Mouse (Mus musculus) embryonic facial prominence, embryonic 12.5 days (tissue): ENCODE measurements around the gene AY074887. TPM values are rescaled to one million over a fixed set of nuclear protein-coding genes. Genes with fewer than 3 reads are reported as not detected.

Experiments
- ATAC-seq: fragments of 200-750 bp; cut with Nextera tagmentation; 2 replicates; pipeline ENCODE4 v1.8.0; 2017; ENCODE audit not compliant: insufficient number of reproducible peaks, insufficient read depth, low FRiP score, low TSS enrichment
- H3K27ac ChIP-seq: fragments of 300-500 bp; sonication (generic); 2 replicates; pipeline ENCODE4 v1.5.1; 2016; ENCODE audit warnings: mild to moderate bottlenecking
- H3K27me3 ChIP-seq: fragments of 300-500 bp; sonication (generic); 2 replicates; pipeline ENCODE4 v1.6.1; 2016; ENCODE audit warnings: mild to moderate bottlenecking, moderate library complexity
- H3K36me3 ChIP-seq: fragments of 300-500 bp; sonication (generic); 2 replicates; pipeline ENCODE4 v1.6.1; 2016; ENCODE audit warnings: mild to moderate bottlenecking
- H3K4me1 ChIP-seq: fragments of 300-500 bp; sonication (generic); 2 replicates; pipeline ENCODE4 v1.6.1; 2016
- H3K4me2 ChIP-seq: fragments of 300-500 bp; sonication (generic); replicated peaks from 2 replicates; pipeline ENCODE4 v1.6.1; 2016; ENCODE audit warnings: mild to moderate bottlenecking, moderate library complexity
- H3K4me3 ChIP-seq: fragments of 300-500 bp; sonication (generic); 2 replicates; pipeline ENCODE4 v1.5.1; 2016; ENCODE audit warnings: mild to moderate bottlenecking
- H3K9ac ChIP-seq: fragments of 300-500 bp; sonication (generic); 2 replicates; pipeline ENCODE4 v1.6.1; 2016; ENCODE audit warnings: mild to moderate bottlenecking, moderate library complexity
- H3K9me3 ChIP-seq: fragments of 300-500 bp; sonication (generic); 2 replicates; pipeline ENCODE4 v1.6.1; 2016; ENCODE audit warnings: mild to moderate bottlenecking, moderate library complexity
- WGBS: fragments of 180-500 bp; shearing (Covaris S2); methylation state at CpG from one replicate; pipeline ENCODE4 v1.1.7; 2016; 5-methylcytosine and 5-hydroxymethylcytosine counted together
- polyA plus RNA-seq: library from polyadenylated mRNA; unstranded; fragments of >200 nt; fragmentation: Nextera tagmentation; extraction: Ambion mirVana; gene quantifications from 2 replicates; pipeline ENCODE4 v1.2.1, GENCODE M21; 2016

Gene AY074887
- polyA plus RNA-seq, 1 experiment from 2014 or later = 1.0 TPM

DNA sequence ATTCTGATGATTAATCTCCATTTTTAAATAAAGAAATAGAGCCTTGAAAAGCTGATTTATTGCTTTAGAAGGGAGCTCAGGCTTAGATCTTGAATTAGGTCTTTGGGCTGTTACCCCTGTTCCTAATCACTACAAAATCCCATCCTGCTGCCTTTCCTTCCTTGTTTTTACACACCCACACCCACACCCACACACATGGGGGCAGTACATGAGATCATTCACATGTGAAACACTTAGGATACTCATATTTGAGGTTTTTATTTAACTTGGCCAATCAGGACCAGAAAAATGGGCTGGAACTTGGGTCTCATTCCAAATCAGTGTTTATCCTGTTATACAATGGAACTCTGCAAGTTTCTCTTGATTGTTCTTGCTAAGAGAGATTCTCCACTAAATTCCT lies 1.3 kb downstream of the AY074887 start:
- Histone ChIP-seq H3K9me3 (no peaks in the 10 kb centered on the region), H3K27ac (no peak overlapping the region), H3K36me3 (peaks cover 21% of the 10 kb centered on the region), H3K4me2 (no peak overlapping the region), H3K9ac (no peak overlapping the region), H3K4me1 (peaks cover 12% of the 10 kb centered on the region), H3K27me3 (no peaks in the 10 kb centered on the region), H3K4me3 (no peak overlapping the region)
- no peak for ATAC-seq

DNA sequence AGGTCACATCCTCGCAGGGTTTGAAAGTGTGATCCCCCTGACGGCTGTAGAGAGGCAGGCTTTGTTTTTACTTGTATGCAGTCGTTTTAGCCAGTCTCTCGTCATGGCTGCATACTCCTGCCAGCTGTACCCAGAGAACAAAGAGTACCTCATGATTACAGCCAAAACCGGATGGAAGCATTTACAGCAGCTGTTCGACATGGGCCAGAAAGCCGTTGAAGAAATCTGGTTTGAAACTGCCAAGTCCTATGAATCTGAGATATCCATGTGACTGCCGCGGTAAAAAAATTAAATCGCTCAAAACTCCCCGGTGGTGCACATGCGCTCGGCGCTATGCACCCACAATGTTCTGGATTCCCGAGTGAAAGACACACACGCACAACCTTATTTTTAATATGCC lies 4.5 kb downstream of the AY074887 start:
- Histone ChIP-seq H3K4me2 (no peak overlapping the region), H3K27me3 (no peaks in the 10 kb centered on the region), H3K27ac (no peak overlapping the region), H3K36me3 (no peaks in the 10 kb centered on the region), H3K9me3 (no peaks in the 10 kb centered on the region), H3K4me1 (no peaks in the 10 kb centered on the region; the same call in 1 of the 2 replicates), H3K4me3 (no peak overlapping the region), H3K9ac (no peak overlapping the region)
- WGBS = 60% methylated on average over 16 of the region's 16 CpGs
- no peak for ATAC-seq

DNA sequence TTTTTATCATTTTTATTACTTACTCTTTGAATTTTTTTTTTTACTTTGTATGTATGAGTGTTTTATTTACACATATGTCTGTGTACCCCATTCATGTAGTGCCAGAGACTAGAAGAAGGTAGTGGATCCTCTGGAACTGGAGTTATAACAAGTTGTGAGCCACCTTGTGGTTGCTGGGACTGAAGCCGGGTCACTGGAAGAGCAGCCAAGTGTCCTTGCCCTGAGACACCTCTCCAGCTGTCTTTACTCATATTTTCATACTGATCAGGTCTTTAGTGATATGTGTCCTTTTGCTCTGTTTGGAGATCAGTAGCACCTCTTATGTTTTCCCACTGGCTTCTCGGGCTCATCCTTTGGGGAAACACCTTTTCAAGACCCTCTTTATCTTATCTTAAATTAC lies 6.3 kb downstream of the AY074887 start:
- Histone ChIP-seq H3K4me3 (no peak overlapping the region), H3K9me3 (no peaks in the 10 kb centered on the region)
- no peak for ATAC-seq

DNA sequence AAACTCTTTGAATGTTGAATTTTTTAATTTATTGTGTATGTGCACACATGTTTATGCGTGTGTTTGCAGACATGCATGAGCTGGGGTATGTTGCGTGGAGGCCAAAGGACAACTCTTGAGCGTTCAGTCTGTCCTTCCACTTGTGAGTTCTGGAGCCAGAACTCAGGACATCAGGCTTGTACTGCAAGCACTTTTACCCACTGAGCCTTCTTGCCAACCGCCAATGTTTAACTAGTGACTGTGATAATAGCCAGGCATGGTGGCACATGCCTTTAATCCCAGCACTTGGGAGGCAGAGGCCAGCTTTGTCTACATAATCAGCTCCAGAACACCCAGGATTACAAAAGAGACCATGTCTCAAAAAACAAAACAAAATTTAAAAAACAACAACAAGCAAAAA lies 8.7 kb downstream of the AY074887 start:
- Histone ChIP-seq H3K36me3 (no peaks in the 10 kb centered on the region; the same call in 1 of the 2 replicates), H3K9me3 (no peaks in the 10 kb centered on the region)
- 91% methylated on average over 4 of the region's 4 CpGs for WGBS

More for the DNA sequence above, 6.3 kb downstream of the AY074887 start:
- WGBS = 89% methylated on average over 2 of the region's 2 CpGs
- H3K9ac ChIP-seq = no peak overlapping the region
- H3K36me3 ChIP-seq = no peaks in the 10 kb centered on the region
- no peaks in the 10 kb centered on the region for H3K27me3 ChIP-seq
- no peaks in the 10 kb centered on the region for H3K4me1 ChIP-seq
- no peak overlapping the region for H3K4me2 ChIP-seq
- H3K27ac ChIP-seq = no peak overlapping the region

DNA sequence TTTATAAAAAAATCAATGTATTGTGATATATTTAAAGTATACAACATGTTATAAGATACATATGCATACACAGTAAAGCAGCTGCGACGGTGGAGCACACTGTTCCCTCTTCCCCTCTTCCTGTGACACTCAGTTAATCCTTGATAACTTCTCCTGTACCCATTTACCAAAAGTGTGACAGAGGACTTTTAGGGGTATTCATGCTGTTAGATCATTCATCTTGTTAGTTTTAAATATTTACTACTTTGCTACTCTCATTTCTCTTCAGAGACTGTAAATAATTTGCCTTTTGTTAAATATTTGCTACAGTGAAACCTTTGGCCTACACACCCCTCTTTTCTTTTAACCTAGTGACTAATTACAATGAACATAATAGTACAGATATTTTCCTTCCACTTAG lies 18.4 kb downstream of the AY074887 start:
- Histone ChIP-seq H3K4me3 (no peak overlapping the region), H3K4me2 (no peak overlapping the region), H3K27me3 (no peaks in the 10 kb centered on the region), H3K9ac (no peak overlapping the region), H3K9me3 (no peaks in the 10 kb centered on the region), H3K36me3 (no peaks in the 10 kb centered on the region), H3K27ac (no peak overlapping the region), H3K4me1 (no peaks in the 10 kb centered on the region)
- 70% methylated on average over 2 of the region's 2 CpGs for WGBS
- ATAC-seq = no peak

More for the DNA sequence above, 8.7 kb downstream of the AY074887 start:
- no peaks in the 10 kb centered on the region for H3K27me3 ChIP-seq
- ATAC-seq = no peak
- H3K9ac ChIP-seq = no peak overlapping the region
- no peak overlapping the region for H3K4me2 ChIP-seq
- H3K27ac ChIP-seq = no peak overlapping the region
- no peaks in the 10 kb centered on the region for H3K4me1 ChIP-seq
- H3K4me3 ChIP-seq = no peak overlapping the region

DNA sequence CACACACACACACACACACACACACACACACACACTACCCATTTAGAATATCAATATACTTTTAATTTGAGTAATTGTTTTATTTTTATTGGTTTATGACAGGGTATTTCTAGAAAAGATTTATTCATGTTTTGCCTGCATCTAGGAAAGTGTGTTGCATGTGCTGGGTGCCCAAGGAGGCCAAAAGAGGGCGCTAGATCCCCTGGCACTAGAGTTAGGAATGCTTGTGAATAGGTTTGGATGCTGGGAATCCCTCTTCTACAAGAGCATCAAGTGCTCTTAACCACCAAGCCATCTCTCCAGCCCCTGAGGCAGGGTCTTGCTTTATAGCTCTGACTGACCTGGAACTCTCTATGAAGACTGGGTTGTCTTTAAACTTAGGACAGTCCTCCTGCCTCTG lies 19.0 kb downstream of the AY074887 start:
- no peaks in the 10 kb centered on the region for H3K9me3 ChIP-seq
- H3K4me2 ChIP-seq = no peak overlapping the region
- no peak overlapping the region for H3K27ac ChIP-seq
- H3K36me3 ChIP-seq = no peaks in the 10 kb centered on the region
- H3K9ac ChIP-seq = no peak overlapping the region
- 5% methylated on average over 1 of the region's 1 CpGs for WGBS
- H3K27me3 ChIP-seq = no peaks in the 10 kb centered on the region
- ATAC-seq = no peak
- no peaks in the 10 kb centered on the region for H3K4me1 ChIP-seq
- H3K4me3 ChIP-seq = no peak overlapping the region

DNA sequence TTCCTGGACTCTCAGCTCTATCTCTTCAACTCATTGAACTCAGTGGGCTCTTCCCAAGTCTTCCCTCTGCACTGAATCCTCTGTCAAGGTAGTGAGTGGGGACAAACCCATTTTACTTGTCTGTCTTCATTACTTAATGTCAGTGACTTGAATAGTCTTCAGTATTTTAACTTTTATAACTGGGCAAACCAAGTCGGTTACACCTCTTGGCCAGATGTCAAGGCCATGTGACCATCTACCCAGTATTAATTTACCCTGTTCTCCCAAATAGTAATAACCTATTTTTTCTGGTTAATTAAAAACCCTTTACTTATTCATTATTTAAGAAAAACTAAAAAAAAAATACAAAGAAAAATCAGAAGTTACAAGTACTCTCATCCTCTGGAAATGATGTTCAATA lies 20.1 kb downstream of the AY074887 start:
- ATAC-seq = no peak
- Histone ChIP-seq H3K4me1 (no peaks in the 10 kb centered on the region), H3K4me2 (no peak overlapping the region), H3K9me3 (no peaks in the 10 kb centered on the region), H3K9ac (no peak overlapping the region), H3K27ac (no peak overlapping the region), H3K27me3 (no peaks in the 10 kb centered on the region), H3K36me3 (no peaks in the 10 kb centered on the region), H3K4me3 (no peak overlapping the region)
- 73% methylated on average over 1 of the region's 1 CpGs for WGBS

DNA sequence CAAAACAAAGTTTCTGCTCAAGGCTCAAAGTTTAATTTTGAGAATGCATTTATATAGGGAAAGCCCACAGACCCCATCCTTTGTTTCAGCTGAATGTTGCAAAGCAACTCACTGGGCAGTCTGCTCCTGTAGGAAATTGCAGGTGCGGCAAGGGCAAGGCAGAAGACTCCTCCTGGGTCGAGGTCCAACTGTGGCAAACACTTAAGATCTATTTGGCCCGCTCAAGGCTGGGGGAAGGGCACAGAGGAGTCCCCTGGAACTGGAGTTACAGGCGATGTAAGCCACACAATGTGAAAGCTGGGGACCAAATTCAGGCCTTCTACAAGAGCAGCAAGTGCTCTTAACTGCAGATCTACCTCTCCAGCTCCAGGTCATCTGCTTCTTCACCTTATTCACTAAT lies 30.9 kb downstream of the AY074887 start:
- no peak overlapping the region for H3K4me2 ChIP-seq
- H3K4me3 ChIP-seq = no peak overlapping the region
- no peak overlapping the region for H3K9ac ChIP-seq
- 58% methylated on average over 4 of the region's 4 CpGs for WGBS
- H3K4me1 ChIP-seq = peaks cover 10% of the 10 kb centered on the region; the same call in 1 of the 2 replicates
- H3K27me3 ChIP-seq = no peaks in the 10 kb centered on the region
- peaks cover 9% of the 10 kb centered on the region; the same call in 1 of the 2 replicates for H3K36me3 ChIP-seq
- H3K9me3 ChIP-seq = peaks cover 4% of the 10 kb centered on the region; the same call in 1 of the 2 replicates
- no peak for ATAC-seq
- H3K27ac ChIP-seq = no peak overlapping the region

DNA sequence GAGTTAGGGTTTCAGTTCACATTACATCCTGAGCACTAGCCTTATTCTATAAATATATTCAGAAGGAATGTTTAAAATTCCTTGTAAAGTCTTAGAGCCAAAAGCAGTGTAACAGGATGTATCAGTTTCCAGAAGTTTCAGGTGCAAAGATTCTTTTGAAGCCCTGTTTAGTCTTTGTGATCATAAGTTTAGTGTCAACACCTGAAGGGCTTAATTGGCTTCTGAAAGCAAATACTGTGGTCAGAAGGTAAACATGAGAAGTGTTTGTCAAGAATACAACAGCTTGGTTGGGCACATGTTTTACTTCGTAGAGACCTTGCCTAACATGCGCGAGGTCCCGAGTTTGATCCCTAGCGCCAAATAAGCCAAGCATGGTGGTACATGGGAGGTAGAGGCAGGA lies 32.0 kb downstream of the AY074887 start:
- no peak for ATAC-seq

DNA sequence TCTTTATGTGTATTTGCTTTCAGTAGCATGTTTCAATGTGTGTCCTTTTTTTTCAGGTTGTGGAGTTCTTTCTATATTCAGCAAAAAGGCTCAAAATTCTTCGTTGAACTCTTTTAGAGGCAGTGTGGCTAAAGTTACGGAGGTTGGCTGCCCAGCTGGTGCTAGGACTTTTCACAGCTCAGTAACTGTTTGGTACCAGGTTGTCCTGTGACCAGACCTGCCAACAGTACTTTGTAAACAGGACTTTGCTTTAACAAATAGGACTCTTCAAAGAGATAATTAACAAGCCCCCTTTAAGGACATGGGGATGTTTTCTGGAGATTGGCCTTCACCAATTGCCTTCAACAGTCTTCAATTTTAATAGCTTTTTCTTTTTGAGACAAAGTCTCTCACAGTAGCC lies 32.6 kb downstream of the AY074887 start:
- no peak overlapping the region for H3K4me3 ChIP-seq
- H3K27ac ChIP-seq = no peak overlapping the region
- H3K4me2 ChIP-seq = peak overlapping the region; percentile 83
- WGBS = 73% methylated on average over 2 of the region's 2 CpGs
- peaks cover 4% of the 10 kb centered on the region; the same call in 1 of the 2 replicates for H3K9me3 ChIP-seq
- H3K36me3 ChIP-seq = peaks cover 9% of the 10 kb centered on the region; the same call in 1 of the 2 replicates
- no peak overlapping the region for H3K9ac ChIP-seq
- no peak for ATAC-seq
- H3K4me1 ChIP-seq = peaks cover 10% of the 10 kb centered on the region; the same call in 1 of the 2 replicates
- no peaks in the 10 kb centered on the region for H3K27me3 ChIP-seq

More for the DNA sequence above, 32.0 kb downstream of the AY074887 start:
- H3K9ac ChIP-seq = no peak overlapping the region
- H3K4me2 ChIP-seq = no peak overlapping the region
- no peak overlapping the region for H3K4me3 ChIP-seq
- H3K27me3 ChIP-seq = no peaks in the 10 kb centered on the region
- H3K27ac ChIP-seq = no peak overlapping the region
- H3K4me1 ChIP-seq = peaks cover 10% of the 10 kb centered on the region; the same call in 1 of the 2 replicates
- H3K9me3 ChIP-seq = peaks cover 4% of the 10 kb centered on the region; the same call in 1 of the 2 replicates
- 93% methylated on average over 5 of the region's 5 CpGs for WGBS
- H3K36me3 ChIP-seq = peaks cover 9% of the 10 kb centered on the region; the same call in 1 of the 2 replicates

DNA sequence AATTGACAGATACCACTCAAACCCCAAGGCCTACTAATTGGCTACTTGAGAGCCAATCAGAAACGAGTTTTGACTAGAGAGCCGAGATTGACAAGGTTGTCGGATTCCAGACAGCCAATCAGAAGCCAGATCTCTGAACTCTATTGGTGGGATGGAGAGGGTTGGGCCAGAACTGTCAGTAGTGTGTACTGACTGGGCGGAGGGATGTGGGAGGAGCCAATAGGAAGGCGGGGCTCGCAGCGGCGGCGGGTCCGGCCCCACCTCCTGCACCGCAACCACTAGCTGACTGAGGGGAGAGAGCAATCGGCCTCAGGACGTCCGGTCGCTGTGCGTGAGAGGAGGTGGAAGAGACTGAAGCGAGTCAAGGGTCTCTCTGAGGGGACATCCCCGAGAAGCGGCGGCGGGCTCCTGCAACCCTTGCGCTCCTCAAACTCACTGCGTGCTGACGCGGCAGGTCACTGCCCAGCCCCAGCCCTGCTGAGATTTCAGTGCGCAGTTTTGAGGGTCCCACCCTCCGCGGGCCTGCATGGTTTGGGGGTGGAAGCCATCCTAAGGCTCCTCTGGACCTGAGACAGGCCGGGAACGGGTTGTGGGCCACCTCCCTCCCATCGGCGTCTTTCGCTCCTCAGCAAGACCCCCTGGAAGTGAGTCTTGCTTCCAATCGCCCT lies 33.7 kb downstream of the AY074887 start, which contains the start of gene Hykk:
Gene Hykk (plus strand): TSS at position 274 of the 668 bp plus-strand sequence.
- H3K4me2 ChIP-seq = peak within 1 kb of the TSS; percentile 83
- H3K9ac ChIP-seq = peak within 1 kb of the TSS; percentile 74
- WGBS = under 1% methylated on average over 34 of the region's 34 CpGs
- peaks cover 10% of the 10 kb centered on the region; the same call in 1 of the 2 replicates for H3K4me1 ChIP-seq
- no peaks in the 10 kb centered on the region for H3K9me3 ChIP-seq
- H3K4me3 ChIP-seq = peak within 1 kb of the TSS; percentile 74
- peaks cover under 1% of the 10 kb centered on the region; the same call in 1 of the 2 replicates for H3K36me3 ChIP-seq
- peak; percentile 98 for ATAC-seq
- H3K27ac ChIP-seq = peak within 1 kb of the TSS; percentile 76
- H3K27me3 ChIP-seq = no peaks in the 10 kb centered on the region

DNA sequence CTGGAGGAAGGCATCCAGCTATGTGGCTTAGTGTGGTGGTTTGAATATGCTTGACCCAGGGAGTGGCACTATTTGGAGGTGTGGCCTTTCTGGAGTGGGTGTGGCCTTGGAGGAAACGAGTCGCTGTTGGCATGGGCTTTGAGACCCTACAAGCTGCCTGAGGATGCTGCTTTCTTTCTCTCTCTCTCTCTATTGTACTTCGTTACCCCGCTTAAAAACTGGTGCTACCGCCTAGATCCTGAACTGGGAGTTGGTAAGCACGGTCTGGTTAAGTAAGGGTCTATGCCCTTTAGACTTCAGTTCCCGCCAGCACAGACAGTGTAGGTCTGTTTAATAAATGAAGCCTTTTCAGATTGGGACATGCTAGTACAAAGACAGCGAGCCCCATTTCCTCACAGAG lies 34.4 kb downstream of the AY074887 start:
- Histone ChIP-seq H3K9ac (0 out of 2 replicates have a peak overlapping the region, but pooled peaks have one; percentile 10), H3K4me1 (peaks cover 10% of the 10 kb centered on the region; the same call in 1 of the 2 replicates), H3K9me3 (no peaks in the 10 kb centered on the region), H3K4me2 (peak overlapping the region; percentile 83), H3K27ac (no peak overlapping the region), H3K4me3 (peak overlapping the region; percentile 74), H3K36me3 (peaks cover 5% of the 10 kb centered on the region; the same call in 1 of the 2 replicates), H3K27me3 (no peaks in the 10 kb centered on the region)
- no peak for ATAC-seq
- whole genome bisulfite sequencing = 75% methylated on average over 8 of the region's 8 CpGs
